8 mouse cellular contexts compared by ENCODE assay signal in the genomic region with DNA sequence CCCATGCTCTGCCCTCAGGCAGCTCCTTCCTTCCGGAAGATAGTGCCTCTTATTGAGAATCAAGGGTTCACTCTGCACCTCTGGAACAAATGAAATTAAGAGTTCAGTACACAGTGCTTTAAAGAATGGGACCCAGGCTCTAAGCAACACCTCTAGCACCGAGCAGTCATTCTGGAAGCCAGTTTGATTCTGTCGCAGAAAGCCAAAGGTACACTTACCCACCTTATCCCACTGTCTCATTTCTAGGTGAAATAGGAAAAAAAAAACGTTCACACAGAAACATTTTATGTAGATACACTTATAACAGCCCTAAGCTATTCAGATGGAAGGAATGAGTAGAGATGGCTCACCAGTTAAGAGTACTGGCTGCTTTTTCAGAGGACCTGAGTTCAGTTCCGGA. TPM values are rescaled to one million over a fixed set of nuclear protein-coding genes. Genes with fewer than 3 reads are reported as not detected.
A peak's percentile ranks its signal among the peaks of the same experiment; 100 is the strongest.
DNase-seq lines count a peak whose midpoint lies in the region; ATAC-seq and TF ChIP-seq lines count a peak whose summit lies in the region.

Gene Ephx4 (plus strand): TSS at position 301 of the 400 bp plus-strand sequence.

- H3K9me3 ChIP-seq in heart, embryonic 16.5 days (replicated peaks; ENCODE audit: control insufficient read depth, low read length): no peaks in the 10 kb centered on the region
- no peaks in the 10 kb centered on the region for H3K9me3 ChIP-seq in ES-Bruce4 (replicated peaks; ENCODE audit: control insufficient read depth, insufficient read depth, low read length, poor library complexity, severe bottlenecking)
- H3K9me3 ChIP-seq in hindbrain, embryonic 11.5 days (ENCODE audit: control insufficient read depth, low read length): no peaks in the 10 kb centered on the region
- no peaks in the 10 kb centered on the region for H3K9me3 ChIP-seq in liver, embryonic 12.5 days (replicated peaks)

- no peak for TF ChIP-seq CTCF in ES-Bruce4 (IDR thresholded peaks at IDR 0.05; ENCODE audit: low read depth, low read length)

- no peak for ATAC-seq in heart, embryonic 16.5 days (replicated peaks; ENCODE audit: extremely low read depth, insufficient read depth, low FRiP score)
- ATAC-seq in hindbrain, embryonic 11.5 days (ENCODE audit: low FRiP score): no peak
- ATAC-seq in liver, embryonic 12.5 days: no peak

- no peak for DNase-seq in heart, postnatal 14 days
- no peak for DNase-seq in hindbrain, embryonic 11.5 days (ENCODE audit: low spot score)
- no peak for DNase-seq in cerebellum, postnatal 36 days
- DNase-seq in cerebellum, adult 8-10 months: no peak
- DNase-seq in adrenal gland, adult (ENCODE audit: inconsistent age in 2 of 2, low spot score in 1 of 2): no peak

- H3K36me3 ChIP-seq in heart, embryonic 16.5 days (ENCODE audit: control insufficient read depth, insufficient read depth): no peaks in the 10 kb centered on the region
- H3K36me3 ChIP-seq in ES-Bruce4 (ENCODE audit: control insufficient read depth, insufficient read depth, low read length, poor library complexity, severe bottlenecking): no peaks in the 10 kb centered on the region
- no peaks in the 10 kb centered on the region for H3K36me3 ChIP-seq in hindbrain, embryonic 11.5 days (ENCODE audit: control insufficient read depth, insufficient read depth, low read length)
- no peaks in the 10 kb centered on the region for H3K36me3 ChIP-seq in liver, embryonic 12.5 days

- H3K9ac ChIP-seq in heart, embryonic 16.5 days (ENCODE audit: low read length): peak within 1 kb of the TSS; percentile 76
- peak within 1 kb of the TSS; percentile 74 for H3K9ac ChIP-seq in ES-Bruce4 (ENCODE audit: low read depth, poor library complexity, severe bottlenecking)
- peak within 1 kb of the TSS; percentile 54 for H3K9ac ChIP-seq in hindbrain, embryonic 11.5 days (ENCODE audit: low read depth, low read length)
- H3K9ac ChIP-seq in liver, embryonic 12.5 days: peak within 1 kb of the TSS; percentile 30; the same call in 1 of the 2 replicates

- peaks cover 7% of the 10 kb centered on the region for H3K4me1 ChIP-seq in heart, embryonic 16.5 days (ENCODE audit: control insufficient read depth, insufficient read depth, low read length)
- H3K4me1 ChIP-seq in ES-Bruce4 (ENCODE audit: control insufficient read depth, insufficient read depth, low read length): peaks cover 2% of the 10 kb centered on the region
- 0 out of 2 replicates have a peak, but pooled peaks cover 2% of the 10 kb centered on the region for H3K4me1 ChIP-seq in hindbrain, embryonic 11.5 days (replicated peaks; ENCODE audit: control insufficient read depth, insufficient read depth, low read length)
- H3K4me1 ChIP-seq in liver, embryonic 12.5 days: peaks cover 15% of the 10 kb centered on the region

- intact Hi-C loops in heart, postnatal 14 days (cut with DNase I): no loop called here

- TF ChIP-seq EP300 in ES-Bruce4 (IDR thresholded peaks at IDR 0.05; ENCODE audit: insufficient read depth, low read depth, low read length): no peak

- no peak within 1 kb of the TSS for H3K27ac ChIP-seq in heart, embryonic 16.5 days (ENCODE audit: low read length)
- H3K27ac ChIP-seq in ES-Bruce4 (ENCODE audit: insufficient read depth, low read length): no peak within 1 kb of the TSS
- H3K27ac ChIP-seq in hindbrain, embryonic 11.5 days (ENCODE audit: low read depth, low read length): no peak within 1 kb of the TSS
- no peak within 1 kb of the TSS for H3K27ac ChIP-seq in liver, embryonic 12.5 days

- 28% methylated on average over 5 of the region's 5 CpGs for WGBS in heart, embryonic 16.5 days
- WGBS in hindbrain, embryonic 11.5 days: 22% methylated on average over 5 of the region's 5 CpGs
- 24% methylated on average over 5 of the region's 5 CpGs for WGBS in liver, embryonic 12.5 days (ENCODE audit: insufficient replicate concordance)

- H3K4me2 ChIP-seq in heart, embryonic 16.5 days (ENCODE audit: low read depth, low read length): peak within 1 kb of the TSS; percentile 99
- peak within 1 kb of the TSS; percentile 95 for H3K4me2 ChIP-seq in hindbrain, embryonic 11.5 days (replicated peaks; ENCODE audit: low read depth, low read length)
- H3K4me2 ChIP-seq in liver, embryonic 12.5 days: peak within 1 kb of the TSS; percentile 81

- TF ChIP-seq POLR2A in ES-Bruce4 (IDR thresholded peaks at IDR 0.05; ENCODE audit: insufficient read depth, low read length): no peak

- peaks cover 12% of the 10 kb centered on the region for H3K27me3 ChIP-seq in heart, embryonic 16.5 days (ENCODE audit: control insufficient read depth, insufficient read depth, low read length)
- H3K27me3 ChIP-seq in ES-Bruce4 (ENCODE audit: control insufficient read depth, insufficient read depth, low read length, poor library complexity, severe bottlenecking): 0 out of 2 replicates have a peak, but pooled peaks cover 3% of the 10 kb centered on the region
- peaks cover 6% of the 10 kb centered on the region; the same call in 1 of the 2 replicates for H3K27me3 ChIP-seq in hindbrain, embryonic 11.5 days (ENCODE audit: control insufficient read depth, insufficient read depth, low read length)
- peaks cover 58% of the 10 kb centered on the region for H3K27me3 ChIP-seq in liver, embryonic 12.5 days (replicated peaks)

- H3K4me3 ChIP-seq in heart, embryonic 16.5 days (ENCODE audit: low read length): peak within 1 kb of the TSS; percentile 75
- H3K4me3 ChIP-seq in ES-Bruce4 (ENCODE audit: low read depth, low read length): peak within 1 kb of the TSS; percentile 60
- H3K4me3 ChIP-seq in hindbrain, embryonic 11.5 days (ENCODE audit: low read depth, low read length): peak within 1 kb of the TSS; percentile 65
- peak within 1 kb of the TSS; percentile 57 for H3K4me3 ChIP-seq in liver, embryonic 12.5 days

RNA-seq across cellular contexts. Expression of gene Ephx4, which starts in this region (rescaled TPM):
- polyA plus RNA-seq in heart, embryonic 16.5 days (2015; fragmentation: Nextera tagmentation; extraction: Ambion mirVana): 1.5 and 1.6 TPM in 2 replicates
- under 1 TPM; 0.29 to 0.31 TPM for total RNA-seq in heart, postnatal 14 days (2021)
- polyA plus RNA-seq in ES-Bruce4 (2011; ENCODE audit: insufficient read depth, insufficient read length, low read depth, missing spikeins): 1.7 and 2.2 TPM in 2 replicates
- polyA plus RNA-seq in hindbrain, embryonic 11.5 days (2014; fragmentation: Nextera tagmentation; extraction: Ambion mirVana): 1.1 and 2.4 TPM in 2 replicates
- polyA plus RNA-seq in liver, embryonic 12.5 days (2016; fragmentation: Nextera tagmentation; extraction: Ambion mirVana): 0.10 TPM in 1 of 2 replicates, not detected in the other
